Mouse (Mus musculus) kidney, postnatal 14 days (tissue): ENCODE measurements at regions not wholly inside any gene's neighbourhood (a gene's known extent, or its start where the extent isn't known, plus 50 kb on each side); places are given as distances from the start of the nearest gene placed in this dataset.
A peak's percentile ranks its signal among the peaks of the same experiment; 100 is the strongest.

Source experiments
- DNase-seq: peaks from one replicate; pipeline ENCODE4 v3.0.0; 2022; ENCODE audit warnings: mixed read lengths

DNA sequence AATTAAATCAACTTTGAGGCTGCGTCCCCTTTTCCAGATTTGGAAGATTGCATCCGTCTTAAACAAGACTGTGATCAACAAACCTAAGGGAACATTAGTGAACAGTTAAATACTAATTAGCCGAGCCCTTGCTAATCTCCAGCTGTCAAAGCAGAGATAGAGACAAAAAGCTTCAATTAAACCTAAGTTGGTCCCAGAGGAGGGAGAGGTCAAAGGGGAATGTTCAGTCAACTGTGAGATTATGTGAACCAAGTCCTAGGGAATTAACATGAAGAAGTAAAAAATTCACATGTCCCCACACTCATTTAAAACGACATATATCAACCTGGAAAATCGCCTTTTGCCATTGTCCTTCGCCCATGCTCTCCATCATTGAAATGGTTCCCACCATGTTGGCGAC is 59.7 kb upstream of the Tbx20 start:
- DNase-seq = no peak

DNA sequence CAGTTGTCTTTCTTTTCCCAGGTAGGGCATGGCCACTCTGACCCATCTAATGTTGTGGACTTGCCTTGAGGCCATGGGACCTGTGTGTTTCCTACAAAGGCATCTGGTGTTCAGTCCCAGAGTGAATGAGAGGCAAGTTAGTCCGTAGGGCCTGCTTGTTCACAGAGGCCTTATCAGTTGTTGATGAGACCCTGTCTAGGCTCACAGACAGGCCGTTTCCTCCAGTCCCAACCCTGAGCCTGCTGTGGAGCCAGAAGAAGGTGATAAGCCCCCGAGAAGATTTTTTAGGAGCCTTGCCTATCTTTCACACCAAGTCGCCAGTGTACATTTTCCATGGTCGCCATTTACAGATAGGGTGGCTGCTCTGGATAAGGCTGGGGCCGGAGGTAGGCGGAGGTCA is 74.1 kb upstream of the Tbx20 start:
- no peak for DNase-seq

DNA sequence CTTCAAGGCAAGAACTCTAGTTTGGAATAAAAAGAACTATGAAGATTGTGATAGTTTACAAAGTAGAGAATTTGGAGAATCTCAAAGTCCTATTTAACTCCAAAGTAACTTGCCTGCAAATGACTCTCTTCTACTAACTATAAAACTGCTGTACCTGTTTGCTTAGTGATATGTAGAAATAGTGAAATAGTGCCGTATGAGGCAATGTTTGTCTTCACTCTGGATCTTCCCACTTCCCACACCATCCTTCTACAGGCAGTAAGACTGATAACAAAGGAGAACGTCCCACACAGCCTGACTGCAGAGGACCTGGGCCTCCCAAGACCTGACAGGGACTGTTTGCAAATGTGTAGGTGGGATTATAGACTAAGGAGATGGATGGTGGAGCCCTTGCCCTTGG is 85.4 kb upstream of the Tbx20 start:
- DNase-seq = no peak

DNA sequence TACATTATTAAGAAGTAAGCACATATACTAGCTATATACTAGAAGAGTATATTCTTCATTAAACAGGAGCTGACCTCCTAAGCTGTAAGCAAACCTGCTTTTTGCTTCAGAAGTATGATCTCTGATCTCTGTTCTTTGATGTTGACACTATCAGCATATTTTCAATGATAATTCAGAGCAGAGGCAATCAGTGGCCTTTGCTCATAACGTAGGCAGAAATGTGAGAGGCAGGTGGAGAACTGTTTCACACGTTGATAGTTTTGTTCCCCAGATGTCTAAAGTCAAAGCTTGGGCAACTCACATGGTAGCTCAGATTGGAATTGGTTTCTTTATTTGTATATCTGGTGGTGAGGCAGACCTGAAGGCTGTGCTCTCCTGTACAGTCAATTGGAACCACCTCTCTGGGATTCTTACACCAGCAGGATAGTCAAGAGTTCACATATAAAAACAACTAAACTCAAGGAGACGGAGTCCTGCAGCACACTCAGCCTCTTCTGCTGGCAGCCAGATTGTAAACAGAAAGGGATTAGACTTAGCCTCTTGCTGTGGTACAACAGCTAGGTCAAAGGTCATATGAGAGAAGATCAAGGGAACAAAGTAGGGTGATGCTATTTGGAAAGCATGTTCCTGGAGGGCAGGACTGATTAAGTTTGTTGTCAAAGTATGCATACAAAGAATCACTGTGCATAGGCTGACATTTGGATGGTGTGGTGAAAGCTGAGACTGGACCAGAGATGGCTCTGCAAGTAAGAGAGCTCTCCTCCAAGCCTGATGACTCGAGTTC is 92.5 kb upstream of the Tbx20 start:
- no peak for DNase-seq

DNA sequence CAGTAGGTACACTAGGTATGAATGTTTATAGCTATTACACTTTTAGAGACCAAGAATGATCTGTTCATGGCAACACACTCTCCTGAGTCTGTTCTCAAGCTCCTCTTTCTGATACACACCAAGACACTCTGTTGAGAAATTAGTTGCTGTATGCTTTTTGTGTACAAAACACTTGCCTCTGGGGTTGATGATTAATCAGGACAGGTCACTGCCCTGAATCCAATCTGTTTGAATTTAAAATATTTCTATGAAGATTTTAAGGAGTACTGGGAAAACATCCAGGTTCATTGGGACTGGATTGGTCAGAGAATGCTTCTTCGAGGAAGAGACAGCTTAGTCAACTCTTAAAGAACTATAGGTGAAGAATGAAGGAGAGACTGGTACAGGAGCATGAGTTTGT is 94.6 kb upstream of the Tbx20 start:
- DNase-seq = no peak

DNA sequence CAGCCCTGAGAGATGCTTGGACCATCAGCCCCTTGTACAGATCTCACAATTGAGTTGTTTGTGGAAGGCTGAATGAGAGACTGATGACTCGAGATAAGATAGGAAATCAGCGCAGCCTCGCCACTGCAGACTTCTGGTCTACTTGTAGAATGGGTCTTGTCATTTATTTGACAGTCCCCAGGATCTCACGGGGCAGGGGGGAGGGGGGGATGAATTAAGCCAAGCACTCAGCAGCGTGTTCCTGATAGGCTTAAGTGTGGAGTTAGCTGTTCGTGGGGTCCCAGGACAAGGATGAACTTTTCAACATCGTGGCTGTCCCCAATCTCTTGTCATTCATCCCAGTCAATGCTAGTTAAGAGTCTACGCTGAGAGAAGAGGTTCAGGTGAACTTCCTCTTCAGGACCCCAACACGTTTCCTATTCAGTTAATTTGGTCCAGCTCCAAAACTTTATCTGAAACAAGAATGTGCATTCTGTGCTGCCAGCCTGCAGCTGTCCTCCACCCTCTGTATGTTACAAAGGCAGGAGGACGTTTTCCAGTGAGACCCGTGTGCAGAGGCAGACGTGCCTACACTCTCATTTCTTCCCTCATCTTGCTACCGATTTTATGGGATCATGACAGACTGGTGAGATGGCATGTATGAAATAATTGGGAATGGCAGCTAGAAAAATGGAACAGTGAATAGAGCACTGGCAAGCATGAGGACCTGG is 100.5 kb upstream of the Tbx20 start:
- no peak for DNase-seq

DNA sequence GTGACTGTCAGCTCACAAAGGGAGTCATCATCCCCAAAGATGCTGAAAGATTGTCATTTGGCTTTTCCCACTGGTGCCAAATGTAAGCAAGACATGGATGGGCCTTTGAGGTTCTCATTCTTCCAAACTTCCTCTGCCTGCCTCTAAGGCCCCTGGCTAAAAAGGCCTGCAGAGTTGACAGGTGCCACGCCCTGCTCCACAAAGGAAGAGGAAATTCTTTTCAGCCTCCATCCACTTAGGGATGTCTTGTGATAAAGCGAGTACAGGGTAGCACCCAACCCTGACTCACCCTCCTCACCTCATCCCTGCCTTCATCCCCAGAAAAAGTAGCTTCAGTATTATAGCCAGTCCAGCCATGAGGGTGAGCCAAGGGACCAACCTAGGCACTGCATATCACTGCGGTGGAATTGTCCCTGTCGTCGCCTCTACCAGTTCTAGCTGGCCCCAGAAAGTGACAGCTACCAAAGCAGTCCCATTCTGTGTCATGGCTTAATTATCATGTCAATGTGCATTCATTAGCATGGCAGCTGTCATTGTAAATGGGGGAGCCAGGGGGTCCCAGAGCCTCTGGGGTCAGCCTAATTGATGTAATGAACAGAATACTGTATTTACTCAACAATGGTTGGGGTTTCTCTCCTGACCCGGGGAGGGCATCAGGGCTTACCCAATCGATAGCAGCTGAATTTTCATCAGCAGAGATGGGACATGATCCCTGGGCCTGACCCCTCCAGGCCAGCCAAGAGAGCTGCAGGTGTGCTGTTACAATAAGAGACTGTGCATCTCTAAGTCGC is 104.5 kb upstream of the Tbx20 start:
- DNase-seq = no peak

DNA sequence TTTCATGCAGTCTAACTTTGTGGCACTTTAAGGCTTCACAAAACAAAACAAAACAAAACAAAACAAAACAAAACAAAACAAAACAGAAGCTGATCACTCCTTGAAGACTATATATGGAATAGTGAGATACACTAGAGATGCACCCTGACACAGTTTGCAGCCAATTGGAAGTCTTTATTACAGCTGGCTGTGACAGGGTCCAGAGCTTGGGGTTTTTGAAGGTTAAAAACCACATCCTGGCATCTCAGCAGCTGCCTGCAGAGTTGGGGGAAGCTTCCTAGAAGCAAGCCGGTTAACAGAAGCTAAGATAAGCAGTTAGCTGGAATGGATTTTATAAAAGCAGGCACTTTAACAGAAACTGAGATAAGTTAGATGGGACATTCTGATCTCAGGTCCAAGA is 105.6 kb upstream of the Tbx20 start:
- DNase-seq = no peak

DNA sequence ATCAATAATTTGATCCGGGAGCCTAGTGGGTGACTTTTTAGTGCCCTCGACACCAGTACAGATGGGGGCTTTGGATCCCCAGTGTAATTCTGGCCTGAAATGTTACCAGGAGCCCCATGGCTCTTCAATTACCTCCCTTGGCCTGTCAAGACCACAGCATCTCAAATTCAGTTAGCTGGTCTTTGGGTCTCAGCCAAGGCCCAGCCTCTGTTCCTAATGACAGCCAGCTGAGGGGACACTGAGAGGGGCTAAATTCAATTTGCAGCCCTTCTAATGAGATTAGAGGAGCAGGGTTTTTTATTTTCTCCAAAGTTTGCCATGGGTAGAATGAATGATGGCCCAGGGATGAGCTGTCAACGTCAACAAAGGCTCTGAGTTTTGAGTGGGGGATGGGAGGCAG is 109.9 kb upstream of the Tbx20 start:
- DNase-seq = no peak

DNA sequence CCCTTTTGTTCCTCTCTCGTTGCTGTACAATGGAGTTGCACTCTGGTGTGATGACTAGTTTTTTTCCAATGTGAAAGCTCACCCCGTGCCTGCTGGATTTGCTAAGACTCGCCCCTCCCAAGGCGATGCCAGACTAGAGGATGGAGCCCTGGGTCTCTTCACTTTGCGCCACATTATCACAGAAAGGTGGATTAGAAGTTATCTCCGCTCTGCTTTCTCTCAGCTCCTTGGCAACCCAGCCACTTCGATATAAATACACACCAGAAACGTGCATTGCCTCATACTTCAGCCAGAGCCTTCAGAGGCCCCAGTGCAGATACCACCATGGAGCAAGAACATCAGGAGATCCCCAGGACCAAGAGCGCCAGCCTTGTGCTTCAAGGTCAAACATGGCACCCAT is 114.2 kb upstream of the Tbx20 start:
- DNase-seq = no peak

DNA sequence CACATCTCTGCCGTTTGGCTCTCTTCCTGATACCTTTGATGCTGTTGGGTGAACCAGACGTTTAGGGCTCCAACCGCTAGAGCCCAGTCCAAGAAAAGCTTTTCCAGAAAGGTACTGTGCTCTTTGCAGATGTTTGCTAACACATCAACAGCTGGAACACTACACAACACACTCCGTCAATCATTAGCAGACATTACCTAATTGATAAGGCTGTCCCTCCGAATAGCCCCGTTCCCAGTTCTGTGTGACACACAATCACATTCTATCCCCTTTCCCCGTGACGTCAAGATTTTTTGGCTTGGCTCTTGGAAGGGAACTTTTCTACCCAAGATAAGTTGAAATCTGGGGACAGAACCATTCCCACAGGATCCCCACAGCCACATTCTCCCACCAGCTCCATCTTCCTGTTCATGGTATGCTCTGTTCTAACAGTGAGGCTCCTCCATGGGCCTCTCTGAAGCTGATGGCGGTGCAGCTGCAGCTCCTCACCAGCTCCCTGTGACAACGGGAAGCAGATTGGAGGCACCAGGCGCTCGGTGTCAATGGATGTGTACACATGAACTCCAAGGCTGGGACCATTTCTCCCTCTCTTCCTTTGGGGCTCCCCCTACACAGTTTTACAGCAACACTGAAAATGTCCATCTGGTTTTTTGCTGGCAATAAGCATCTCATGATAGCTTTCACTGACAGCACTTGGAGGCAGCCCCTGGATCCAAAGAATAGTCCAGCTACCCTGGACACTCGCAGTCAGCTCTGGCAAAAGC is 122.6 kb upstream of the Tbx20 start:
- DNase-seq = peak; percentile 54

DNA sequence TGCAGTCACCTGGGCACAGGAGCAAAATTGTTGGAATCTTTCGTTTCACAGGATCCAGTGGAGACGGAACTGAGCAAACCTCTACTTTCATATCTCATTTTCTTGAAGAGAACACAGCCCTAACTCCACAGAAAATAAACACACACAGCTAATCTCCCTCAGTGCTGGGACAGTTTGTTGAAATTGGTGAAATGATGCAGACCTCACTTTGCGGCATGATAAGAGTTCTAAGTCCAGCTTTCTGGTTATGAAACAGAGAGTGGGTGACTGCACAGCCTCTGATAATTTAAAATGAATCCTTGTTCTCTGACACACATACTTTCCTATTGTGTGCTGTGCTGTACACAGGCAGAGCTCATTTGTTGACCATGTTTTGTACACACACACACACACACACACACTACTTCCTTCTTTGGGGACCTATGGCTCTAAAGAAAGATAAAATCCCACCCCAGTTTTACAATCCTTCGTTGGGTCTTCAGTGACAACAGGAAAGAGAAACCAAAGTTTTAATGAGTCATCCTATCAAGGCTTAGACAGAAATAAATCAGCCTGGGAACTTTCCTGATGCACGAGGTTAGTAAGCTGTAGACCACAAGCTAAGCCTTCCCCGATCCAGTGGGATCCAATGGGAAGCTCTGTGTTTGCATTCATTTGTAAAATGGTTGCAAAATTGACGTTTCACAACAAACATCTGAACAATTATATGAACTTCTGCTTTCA is 125.3 kb upstream of the Tbx20 start:
- no peak for DNase-seq

DNA sequence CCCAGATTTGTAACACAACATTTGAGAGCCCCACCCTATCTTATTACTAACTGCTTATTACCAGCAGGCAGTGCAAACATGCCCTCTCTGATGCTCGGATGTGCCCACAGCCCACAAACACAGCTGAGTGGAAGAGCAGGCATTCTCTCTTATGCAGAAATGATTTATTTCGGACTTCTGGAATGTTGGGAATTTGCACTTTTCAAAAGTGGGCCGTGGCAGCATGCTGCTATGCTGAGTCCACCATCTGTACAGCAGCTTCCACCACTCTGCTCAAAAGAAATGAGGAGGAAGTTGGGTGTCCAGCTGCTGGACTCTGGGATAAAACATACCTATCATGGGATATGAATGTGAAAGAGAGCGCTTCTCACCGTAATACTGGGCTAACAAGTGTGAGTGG is 129.6 kb upstream of the Tbx20 start:
- no peak for DNase-seq

DNA sequence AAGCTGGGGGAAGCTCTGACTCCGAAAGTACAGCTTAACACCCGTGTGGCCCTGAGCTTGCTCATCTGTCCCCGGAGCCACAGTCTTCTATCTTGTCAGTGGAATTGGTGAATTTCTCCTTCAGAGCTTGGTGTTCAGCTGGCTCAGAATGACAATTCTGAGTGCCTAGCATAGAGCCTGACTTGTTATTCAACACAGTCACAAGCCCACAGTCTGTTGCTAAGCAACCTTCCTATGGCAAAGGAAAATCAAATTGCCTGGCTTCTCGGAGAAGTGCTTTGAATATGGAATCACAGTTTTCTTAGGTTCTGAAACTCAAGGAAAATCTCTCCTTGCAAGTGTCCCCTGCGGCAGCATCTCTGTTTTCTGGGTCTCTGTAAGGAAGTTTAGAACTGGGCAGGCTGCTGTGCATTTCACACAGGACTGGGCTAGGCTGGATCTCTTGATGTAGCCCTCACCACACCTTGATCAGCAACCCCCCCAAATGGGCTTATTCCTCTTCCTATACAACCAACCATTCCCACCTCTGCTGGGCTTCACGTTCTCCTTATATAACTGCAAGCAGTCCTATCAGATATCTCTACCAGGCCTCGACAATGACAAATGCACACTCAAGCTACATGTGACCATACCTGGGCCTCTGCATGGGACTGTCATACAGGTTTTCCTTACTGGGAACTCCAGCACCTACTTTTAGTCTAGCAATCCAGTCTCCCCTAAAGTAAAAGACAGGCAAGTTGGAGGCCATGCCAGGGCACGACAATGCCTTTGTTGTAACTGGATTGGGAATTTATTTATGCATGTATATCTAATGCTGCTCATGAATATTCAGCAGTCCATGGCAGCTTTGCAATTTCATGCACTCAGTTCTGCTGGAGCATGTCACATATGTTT is 135.2 kb upstream of the Tbx20 start:
- no peak for DNase-seq

DNA sequence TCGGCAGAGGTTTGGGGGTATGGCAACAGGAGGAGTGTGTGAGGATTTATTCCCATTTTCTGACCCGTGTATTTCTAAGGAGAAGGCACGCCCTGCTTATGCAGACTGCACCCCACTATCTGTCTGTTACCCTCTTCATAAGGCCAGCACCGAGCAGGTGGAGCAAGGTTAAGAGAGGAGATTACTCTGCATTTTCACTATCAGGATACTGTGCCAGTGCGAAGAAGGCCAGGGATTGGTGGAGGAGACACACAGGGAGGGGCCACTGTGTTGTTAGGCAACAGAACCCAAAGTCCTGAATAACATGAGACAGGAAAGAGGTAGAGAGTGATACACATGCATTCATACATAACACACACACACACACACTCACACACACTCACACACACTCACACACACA is 136.6 kb upstream of the Tbx20 start:
- no peak for DNase-seq

DNA sequence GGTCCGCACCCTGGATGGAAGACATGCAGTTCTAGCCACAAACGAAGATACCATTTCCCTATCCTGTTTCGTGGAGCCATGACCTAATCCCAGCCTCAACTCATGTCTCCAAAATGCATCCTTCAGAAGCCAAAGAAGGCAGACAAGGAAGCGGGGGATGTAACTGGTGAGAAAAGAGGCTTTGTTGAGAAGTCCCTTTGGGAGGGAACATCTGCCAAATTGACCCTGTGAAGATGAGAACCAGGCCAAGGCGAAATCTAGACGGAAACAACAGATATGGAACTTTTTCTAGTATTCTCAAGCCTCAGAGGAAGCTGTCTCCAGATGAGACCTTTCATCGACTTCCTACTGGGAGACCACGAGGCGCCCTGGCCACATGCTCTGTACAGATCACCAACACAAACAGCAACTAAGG is 145.9 kb upstream of the Tbx20 start:
- DNase-seq = no peak

DNA sequence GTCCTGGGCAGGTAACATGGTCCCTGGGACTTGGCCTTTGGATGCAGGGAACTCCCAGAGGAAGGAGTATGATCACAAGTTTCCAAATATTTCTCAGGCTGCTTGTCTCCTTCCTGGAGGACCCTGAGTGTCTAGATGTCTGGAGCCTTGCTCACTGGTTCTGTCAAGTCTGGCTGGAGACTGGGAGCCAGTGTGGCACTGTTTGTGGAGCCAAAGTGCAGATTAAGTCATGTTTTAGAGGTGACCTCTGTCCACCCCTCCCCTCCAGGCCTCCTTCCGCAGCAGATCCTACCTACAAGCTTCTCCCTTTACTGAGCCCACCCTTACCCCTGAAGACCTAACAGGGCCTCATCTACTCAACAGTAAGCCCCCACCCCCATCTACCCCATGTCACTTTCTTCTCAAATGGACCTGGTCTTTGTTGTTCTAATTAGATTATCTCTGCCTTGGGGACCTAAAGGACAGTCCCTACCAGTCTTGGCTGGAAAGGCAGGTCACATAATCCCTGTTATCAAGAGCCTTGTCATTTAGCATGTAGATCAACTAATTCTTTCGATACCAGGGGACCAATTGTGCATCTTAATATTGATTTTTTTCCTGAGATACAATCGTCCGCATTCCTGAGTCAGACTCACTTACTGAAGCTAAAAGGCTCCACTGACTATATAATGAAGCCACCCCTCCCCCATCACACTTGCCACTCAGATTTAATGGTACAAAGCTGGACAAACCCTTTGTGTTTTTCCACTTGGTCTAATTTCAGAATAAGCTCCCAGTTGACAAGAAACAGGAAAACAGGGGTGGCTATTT is 148.2 kb upstream of the Tbx20 start:
- no peak for DNase-seq

DNA sequence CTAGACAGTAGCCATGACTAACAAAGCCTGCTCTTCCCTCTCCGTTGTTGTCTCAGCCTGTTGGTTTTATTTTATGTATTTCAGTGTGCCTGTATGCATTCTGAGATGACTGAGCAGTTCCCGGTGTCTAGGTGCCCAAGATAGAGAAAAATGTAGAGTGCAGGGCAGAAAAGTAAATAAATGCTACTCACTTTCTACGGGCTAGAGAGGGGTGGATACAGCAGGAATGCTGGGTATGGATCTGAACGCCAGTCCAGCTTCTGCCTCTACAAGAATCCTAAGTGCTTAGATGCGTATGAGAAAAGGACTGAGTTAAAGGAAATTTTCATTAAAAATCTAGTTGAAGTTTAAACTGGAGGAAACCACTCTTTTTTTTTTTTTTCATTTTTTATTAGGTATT is 149.4 kb upstream of the Tbx20 start:
- no peak for DNase-seq

DNA sequence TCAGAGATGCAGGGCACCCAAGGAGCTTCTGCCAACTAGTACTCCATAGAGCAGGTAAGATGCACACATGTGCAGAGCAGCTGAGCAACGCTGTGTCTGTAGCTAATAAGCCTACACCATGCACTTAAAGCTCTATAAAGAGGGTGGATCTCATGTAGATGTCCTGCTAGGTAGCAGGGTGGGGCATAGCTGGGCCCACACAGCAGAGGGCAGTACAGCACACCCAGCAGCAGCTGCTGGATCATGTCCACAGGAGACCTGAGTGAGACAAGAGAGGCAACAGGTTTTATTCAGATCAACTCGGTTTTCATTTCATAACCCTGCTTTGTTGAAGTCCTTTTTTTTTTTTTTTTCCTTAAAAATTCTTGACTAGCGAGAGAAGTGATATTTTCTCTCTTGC is 151.5 kb upstream of the Gm10181 start:
- DNase-seq = peak; percentile 12

DNA sequence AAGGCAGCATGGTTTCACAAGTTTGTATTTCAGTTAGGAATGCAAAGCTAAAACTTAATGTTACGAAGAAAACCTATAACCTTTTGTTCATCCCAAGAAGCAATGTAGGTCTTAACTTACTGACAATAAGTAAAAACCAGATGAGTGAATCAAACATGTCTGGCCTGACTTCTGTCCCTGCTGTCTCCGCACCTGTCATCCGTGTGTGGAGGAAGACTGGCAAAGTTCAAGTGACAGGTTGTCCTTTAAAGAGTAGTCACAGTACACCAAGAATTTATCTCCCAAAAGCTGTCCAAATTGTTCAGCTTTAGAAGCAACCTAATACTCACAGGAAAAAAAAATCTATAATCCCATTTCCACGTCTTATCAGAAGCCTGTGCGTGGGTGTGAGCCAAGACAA is 146.3 kb upstream of the Gm10181 start:
- no peak for DNase-seq
